Mouse (Mus musculus): ENCODE results near the gene Pdgfb. TPM values are rescaled to one million over a fixed set of nuclear protein-coding genes. Genes with fewer than 3 reads are reported as not detected.

Pdgfb gene
- polyA plus RNA-seq, 1 experiment = 14.5 TPM

DNA sequence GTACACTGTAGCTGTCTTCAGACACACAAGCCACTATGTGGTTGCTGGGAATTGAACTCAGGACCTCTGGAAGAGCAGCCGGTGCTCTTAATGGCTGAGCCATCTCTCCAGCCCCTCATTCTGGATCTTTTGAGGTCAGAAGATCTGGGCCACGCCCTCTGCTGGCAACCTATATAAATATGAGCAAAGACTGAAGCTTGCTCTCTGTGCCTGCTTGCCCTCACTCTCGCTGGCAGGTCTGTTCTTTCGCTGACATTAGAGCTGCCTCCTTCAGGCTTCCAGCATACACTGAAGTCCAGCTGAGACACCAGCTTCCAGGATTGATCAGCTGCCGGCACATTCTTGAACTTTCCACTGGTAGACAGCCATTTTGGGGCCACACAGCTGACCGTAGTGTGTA lies 67.1 kb downstream of the Pdgfb start:
- DNase-seq (ENCODE audit: low read depth in 1 of 2, low spot score in 2 of 2) = no peak
- WGBS = 79% methylated on average over 6 of the region's 6 CpGs
- Histone ChIP-seq H3K36me3 (ENCODE audit: control insufficient read depth, insufficient read depth, low read length) (no peaks in the 10 kb centered on the region), H3K27me3 (ENCODE audit: control insufficient read depth, insufficient read depth, low read length) (no peaks in the 10 kb centered on the region), H3K4me1 (ENCODE audit: control insufficient read depth, insufficient read depth, insufficient read length) (peaks cover 9% of the 10 kb centered on the region; the same call in 1 of the 2 replicates), H3K4me3 (ENCODE audit: extremely low read depth, insufficient read depth, insufficient read length) (no peak overlapping the region), H3K27ac (ENCODE audit: insufficient read depth, low read length) (no peak overlapping the region)
- TF ChIP-seq CTCF (IDR thresholded peaks at IDR 0.05; ENCODE audit: extremely low read depth, insufficient read depth, insufficient read length, insufficient replicate concordance) (no peak), POLR2A (IDR thresholded peaks at IDR 0.05; ENCODE audit: low read depth, low read length) (no peak)

- H3K36me3 ChIP-seq (ENCODE audit: control insufficient read depth, insufficient read depth, low read length) = no peaks in the 10 kb centered on the region
- H3K27me3 ChIP-seq (ENCODE audit: control insufficient read depth, insufficient read depth, low read length) = no peaks in the 10 kb centered on the region
- peaks cover 9% of the 10 kb centered on the region; the same call in 1 of the 2 replicates for H3K4me1 ChIP-seq (ENCODE audit: control insufficient read depth, insufficient read depth, insufficient read length)
- no peak overlapping the region for H3K27ac ChIP-seq (ENCODE audit: insufficient read depth, low read length)
- 83% methylated on average over 9 of the region's 9 CpGs for WGBS
- TF ChIP-seq POLR2A (IDR thresholded peaks at IDR 0.05; ENCODE audit: low read depth, low read length) (no peak), CTCF (IDR thresholded peaks at IDR 0.05; ENCODE audit: extremely low read depth, insufficient read depth, insufficient read length, insufficient replicate concordance) (no peak)
- H3K4me3 ChIP-seq (ENCODE audit: extremely low read depth, insufficient read depth, insufficient read length) = no peak overlapping the region
- DNase-seq (ENCODE audit: low read depth in 1 of 2, low spot score in 2 of 2) = no peak
Observed at GRCm38 (mm10) chr15:79946790-79947189, 68.0 kb downstream of the Pdgfb start.

GRCm38 (mm10) chr15:79946022-79946421 lies 68.8 kb downstream of the Pdgfb start:
- peak; percentile 55 to 79 for DNase-seq (ENCODE audit: low read depth in 1 of 2, low spot score in 2 of 2)
- Histone ChIP-seq H3K27ac (ENCODE audit: insufficient read depth, low read length) (no peak overlapping the region), H3K36me3 (ENCODE audit: control insufficient read depth, insufficient read depth, low read length) (no peaks in the 10 kb centered on the region), H3K4me3 (ENCODE audit: extremely low read depth, insufficient read depth, insufficient read length) (no peak overlapping the region), H3K4me1 (ENCODE audit: control insufficient read depth, insufficient read depth, insufficient read length) (peaks cover 9% of the 10 kb centered on the region; the same call in 1 of the 2 replicates), H3K27me3 (ENCODE audit: control insufficient read depth, insufficient read depth, low read length) (no peaks in the 10 kb centered on the region)
- TF ChIP-seq POLR2A (IDR thresholded peaks at IDR 0.05; ENCODE audit: low read depth, low read length) (no peak), CTCF (IDR thresholded peaks at IDR 0.05; ENCODE audit: extremely low read depth, insufficient read depth, insufficient read length, insufficient replicate concordance) (peak; percentile 94)
- WGBS = 15% methylated on average over 4 of the region's 4 CpGs

Other genes with a start within 250 kb of the Pdgfb start
- 18.1 and 21.3 TPM in 2 replicates for gene Dnal4, start 237.1 kb downstream of the Pdgfb start, polyA plus RNA-seq (2012; rRNA removed)
- 1.3 and 1.7 TPM in 2 replicates for gene Nptxr, start 210.2 kb downstream of the Pdgfb start, polyA plus RNA-seq (2012; rRNA removed)
- 0.13 and 0.68 TPM in 2 replicates for gene Npcd, start 180.7 kb downstream of the Pdgfb start, polyA plus RNA-seq (2012; rRNA removed)
- 24.4 and 33.6 TPM in 2 replicates for gene Cbx6, start 180.3 kb downstream of the Pdgfb start, polyA plus RNA-seq (2012; rRNA removed)
- gene Apobec3, start 123.3 kb downstream of the Pdgfb start, polyA plus RNA-seq (2012; rRNA removed) = 99.9 and 104 TPM in 2 replicates
- gene Cbx7, start 43.9 kb downstream of the Pdgfb start, polyA plus RNA-seq (2012; rRNA removed) = 82.9 and 95.8 TPM in 2 replicates
- gene Syngr1, start 76.4 kb upstream of the Pdgfb start, polyA plus RNA-seq (2012; rRNA removed) = 9.9 and 13.5 TPM in 2 replicates
- 550 and 833 TPM in 2 replicates for gene Rpl3, start 76.9 kb upstream of the Pdgfb start, polyA plus RNA-seq (2012; rRNA removed)
- gene Tab1, start 118.2 kb upstream of the Pdgfb start, polyA plus RNA-seq (2012; rRNA removed) = 16.1 and 21.4 TPM in 2 replicates
- 2.9 and 3.4 TPM in 2 replicates for gene Mgat3, start 158.7 kb upstream of the Pdgfb start, polyA plus RNA-seq (2012; rRNA removed)
- 11.7 and 13.1 TPM in 2 replicates for gene Mief1, start 219.0 kb upstream of the Pdgfb start, polyA plus RNA-seq (2012; rRNA removed)
- gene AC140267.1, start 220.9 kb upstream of the Pdgfb start, polyA plus RNA-seq (2012; rRNA removed) = not detected in 2 replicates
- gene Atf4, start 240.2 kb upstream of the Pdgfb start, polyA plus RNA-seq (2012; rRNA removed) = 101 and 146 TPM in 2 replicates
- gene Rps19bp1, start 249.3 kb upstream of the Pdgfb start, polyA plus RNA-seq (2012; rRNA removed) = 10.4 and 17.7 TPM in 2 replicates

Data from spleen, adult 2 months (tissue).